Mouse (Mus musculus): Measurements from ENCODE around the gene Gpr39. TPM values are rescaled to one million over a fixed set of nuclear protein-coding genes. Genes with fewer than 3 reads are reported as not detected.

Gene Gpr39
- total RNA-seq, 2 experiments from 2014 or later, result not detected

DNA sequence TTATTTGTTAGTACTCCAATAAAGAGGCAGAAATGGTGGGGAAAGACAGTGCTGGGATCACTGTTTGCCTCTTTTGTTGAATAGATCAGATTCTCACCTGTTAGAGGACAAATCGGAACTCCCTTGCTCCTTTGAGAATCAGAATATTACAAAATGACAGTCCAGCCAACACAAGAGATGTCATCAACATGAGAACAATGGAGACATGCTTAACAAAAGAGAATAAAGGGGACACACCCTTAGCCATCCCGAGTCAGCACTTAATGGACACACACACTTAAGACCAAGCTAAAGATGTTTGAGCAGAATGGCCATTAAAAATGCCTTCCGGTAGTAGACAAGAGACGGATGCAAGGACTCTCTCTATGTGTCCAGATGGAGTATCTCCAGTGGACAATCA lies 68.0 kb downstream of the Gpr39 start:
- no peak overlapping the region for H3K4me3 ChIP-seq
- no peak for DNase-seq (ENCODE audit: extremely low spot score in 1 of 2, low spot score in 2 of 2)
- intact Hi-C loops (cut with DNase I), result no loop called here
- no peak overlapping the region for H3K27ac ChIP-seq
- no peak for TF ChIP-seq CTCF (IDR thresholded peaks at IDR 0.05)

DNA sequence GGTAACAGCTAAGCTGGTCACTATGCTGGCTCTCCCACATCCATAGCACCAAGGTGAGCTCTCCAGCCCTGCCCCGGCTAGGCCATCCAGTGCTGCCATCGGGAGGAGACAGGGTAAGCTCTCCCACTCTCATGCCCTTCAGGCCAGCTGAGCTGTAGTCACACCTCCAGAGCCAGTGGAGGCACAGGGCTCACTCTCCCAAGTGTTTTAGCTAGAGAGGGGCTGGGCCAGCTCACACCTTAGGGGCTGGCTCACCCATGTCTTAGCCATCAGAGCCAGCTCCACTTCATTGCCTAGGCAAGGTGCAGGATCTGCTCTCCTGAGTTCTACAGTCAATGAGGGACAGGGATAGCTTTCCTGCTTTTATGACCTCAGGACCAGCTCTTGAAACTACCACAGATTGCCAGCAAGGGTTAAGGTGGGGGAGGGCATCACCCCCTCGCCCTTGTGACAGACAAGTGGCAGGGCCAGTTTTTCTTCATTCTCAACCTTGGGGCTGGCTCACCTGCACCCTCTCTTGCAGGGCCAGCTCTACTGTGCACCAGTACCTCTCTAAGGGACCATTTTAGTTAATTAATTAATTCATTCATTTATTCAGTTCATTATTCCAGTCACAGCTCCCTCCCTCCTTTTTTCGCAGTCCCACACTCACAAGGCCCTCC lies 78.7 kb downstream of the Gpr39 start:
- no peak for TF ChIP-seq CTCF (IDR thresholded peaks at IDR 0.05)

DNA sequence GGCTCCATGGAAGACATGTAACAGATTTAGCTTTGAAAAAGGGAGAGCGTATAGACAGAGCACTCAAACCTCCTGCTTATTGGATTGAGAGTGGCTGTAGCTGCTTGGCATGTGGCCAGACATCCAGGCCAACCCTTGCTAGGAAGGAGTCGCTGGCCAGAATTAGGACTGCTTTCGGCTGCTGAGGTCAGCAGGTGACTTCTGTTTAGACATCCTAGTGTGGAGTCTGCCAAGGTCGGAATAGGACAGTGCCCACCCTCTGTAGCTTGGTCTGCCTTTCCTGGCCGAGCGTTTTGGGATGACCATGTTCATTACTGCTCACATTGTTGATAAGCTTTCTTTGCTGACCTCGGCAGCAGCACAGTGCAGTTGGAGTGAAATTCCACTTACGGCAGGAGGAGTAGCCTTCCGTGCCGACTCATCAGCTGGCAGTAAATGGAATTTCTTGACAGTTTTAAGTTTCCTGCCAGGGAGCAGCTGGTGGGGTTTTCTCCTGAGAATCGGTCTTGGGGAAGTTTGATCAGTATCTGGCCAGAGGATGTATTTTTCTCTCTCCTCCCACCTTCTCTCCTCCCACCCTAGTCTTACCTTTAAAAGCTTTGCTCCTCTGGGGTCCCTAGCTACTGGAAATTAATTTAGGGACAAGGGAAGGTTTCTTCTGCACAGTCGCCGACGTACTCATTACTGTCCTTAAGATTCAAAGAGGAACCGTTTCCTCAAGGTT lies 83.3 kb downstream of the Gpr39 start:
- no peak for TF ChIP-seq CTCF (IDR thresholded peaks at IDR 0.05)
- Histone ChIP-seq H3K4me3 (no peak overlapping the region), H3K27ac (no peak overlapping the region)
- intact Hi-C loops (cut with DNase I), result no loop called here
- no peak for DNase-seq (ENCODE audit: extremely low spot score in 1 of 2, low spot score in 2 of 2)

More for the DNA sequence above, 78.7 kb downstream of the Gpr39 start:
- DNase-seq (ENCODE audit: extremely low spot score in 1 of 2, low spot score in 2 of 2), result no peak
- intact Hi-C loops (cut with DNase I), result no loop called here
- Histone ChIP-seq H3K27ac (no peak overlapping the region), H3K4me3 (no peak overlapping the region)

DNA sequence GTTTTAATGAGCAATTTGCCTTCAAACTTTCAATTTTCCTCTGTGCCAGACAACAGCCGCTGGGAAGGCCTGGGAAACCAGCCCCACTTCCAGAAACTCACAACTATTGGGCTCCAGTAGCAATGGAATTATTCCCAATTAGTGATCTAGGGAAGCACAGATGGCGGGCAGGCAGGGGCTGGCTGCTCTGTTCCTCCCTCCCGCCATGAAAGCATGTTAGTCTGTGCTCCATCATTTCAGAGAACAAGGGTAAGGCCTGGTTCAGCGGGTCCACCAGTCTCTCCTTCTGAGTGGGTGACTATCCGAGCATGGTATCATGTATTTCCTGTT lies 83.9 kb downstream of the Gpr39 start:
- no peak for TF ChIP-seq CTCF (IDR thresholded peaks at IDR 0.05)

DNA sequence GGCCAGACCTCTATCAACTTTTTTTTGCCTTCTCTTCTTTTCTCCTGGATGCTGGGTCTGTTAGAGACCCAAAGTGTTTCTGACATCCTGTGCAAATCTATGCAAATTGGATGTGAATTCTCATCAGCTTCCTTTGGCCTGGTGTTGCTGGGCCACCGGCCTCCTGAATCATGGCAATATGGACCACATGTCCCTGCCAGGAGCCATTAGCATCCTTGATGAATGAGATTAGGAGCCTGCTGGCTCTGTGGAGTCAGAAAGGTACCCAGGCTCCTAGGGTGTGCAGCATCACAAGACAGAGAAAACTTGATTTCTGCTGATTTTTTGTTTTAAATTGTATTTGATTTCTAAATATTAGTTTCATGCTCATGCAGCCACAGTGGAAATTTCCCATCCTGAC lies 85.3 kb downstream of the Gpr39 start:
- TF ChIP-seq CTCF (IDR thresholded peaks at IDR 0.05), result no peak
- intact Hi-C loops (cut with DNase I), result no loop called here
- no peak for DNase-seq (ENCODE audit: extremely low spot score in 1 of 2, low spot score in 2 of 2)
- no peak overlapping the region for H3K4me3 ChIP-seq
- no peak overlapping the region for H3K27ac ChIP-seq

More for the DNA sequence above, 83.9 kb downstream of the Gpr39 start:
- H3K4me3 ChIP-seq, result no peak overlapping the region
- intact Hi-C loops (cut with DNase I), result no loop called here
- DNase-seq (ENCODE audit: extremely low spot score in 1 of 2, low spot score in 2 of 2), result no peak
- H3K27ac ChIP-seq, result no peak overlapping the region

DNA sequence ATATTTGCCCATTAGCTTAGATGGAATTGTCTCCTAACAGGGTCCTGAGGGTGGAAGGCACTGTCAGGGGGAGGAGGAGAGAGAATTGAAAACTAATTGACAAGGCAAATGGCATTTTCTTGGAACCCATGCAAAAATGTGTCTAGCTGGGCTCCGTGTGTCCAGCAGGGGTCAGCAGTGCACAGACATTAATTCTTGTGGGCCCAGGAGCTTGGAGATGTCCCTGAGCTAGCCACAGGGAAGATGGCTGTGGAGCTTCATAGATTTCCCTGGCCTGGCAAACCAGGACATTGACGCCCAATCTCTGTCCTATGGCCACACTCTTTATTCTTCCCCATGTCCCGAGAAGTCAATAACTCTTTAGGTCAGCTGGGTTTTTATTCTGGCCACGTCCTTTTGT lies 113.0 kb downstream of the Gpr39 start:
- intact Hi-C loops (cut with DNase I), result loop anchor here (5.0 kb wide), 4 partner anchors 627 to 1202 kb away; no protein-coding TSS in a partner anchor
- TF ChIP-seq CTCF (IDR thresholded peaks at IDR 0.05), result peak; percentile 78
- Histone ChIP-seq H3K27ac (no peak overlapping the region), H3K4me3 (no peak overlapping the region)
- DNase-seq (ENCODE audit: extremely low spot score in 1 of 2, low spot score in 2 of 2), result peak; percentile 63 to 64

DNA sequence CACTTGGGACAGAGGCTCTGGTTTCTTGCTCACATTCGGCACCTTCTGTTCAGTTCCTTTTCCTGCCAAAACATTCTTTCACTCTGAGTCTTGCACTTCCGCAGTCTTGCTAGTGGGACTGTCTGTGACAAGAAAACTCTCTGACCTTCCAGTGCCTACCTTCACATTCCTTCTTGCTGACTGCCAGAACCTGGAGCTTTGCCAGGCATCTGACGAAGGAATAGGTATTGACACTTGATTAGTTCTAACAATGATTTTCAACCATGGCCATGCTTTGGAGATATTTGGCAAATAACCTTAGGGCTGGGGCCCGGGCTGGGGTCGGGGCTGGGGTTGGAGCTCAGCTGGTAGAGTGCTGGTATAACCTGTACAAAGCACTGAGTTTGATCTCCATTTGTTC lies 123.7 kb downstream of the Gpr39 start:
- no peak for DNase-seq (ENCODE audit: extremely low spot score in 1 of 2, low spot score in 2 of 2)
- Histone ChIP-seq H3K27ac (no peak overlapping the region), H3K4me3 (no peak overlapping the region)
- intact Hi-C loops (cut with DNase I), result no loop called here
- no peak for TF ChIP-seq CTCF (IDR thresholded peaks at IDR 0.05)

DNA sequence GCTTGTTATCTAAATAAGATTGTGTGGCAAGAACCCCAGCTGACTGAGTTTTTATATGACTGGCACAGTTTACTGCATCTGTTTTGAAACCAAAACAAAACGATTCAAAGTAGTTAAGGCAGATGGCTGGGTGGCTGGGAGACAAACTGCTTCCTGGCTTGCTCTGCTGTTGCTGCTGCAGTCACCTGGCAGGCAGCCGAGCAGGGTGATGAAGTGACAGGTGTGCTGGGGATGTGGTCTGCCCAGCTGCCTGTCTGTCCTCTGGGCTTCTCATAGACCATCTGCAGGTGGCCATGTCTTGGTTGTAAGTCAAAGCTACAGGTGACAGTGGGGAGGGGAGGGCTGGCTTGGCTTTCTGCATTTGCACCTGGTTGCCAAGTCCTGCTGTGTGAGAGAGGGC lies 131.6 kb downstream of the Gpr39 start:
- DNase-seq (ENCODE audit: extremely low spot score in 1 of 2, low spot score in 2 of 2), result peak in 1 of 2 experiments; percentile 16
- Histone ChIP-seq H3K4me3 (no peak overlapping the region), H3K27ac (no peak overlapping the region)
- no peak for TF ChIP-seq CTCF (IDR thresholded peaks at IDR 0.05)
- intact Hi-C loops (cut with DNase I), result no loop called here

DNA sequence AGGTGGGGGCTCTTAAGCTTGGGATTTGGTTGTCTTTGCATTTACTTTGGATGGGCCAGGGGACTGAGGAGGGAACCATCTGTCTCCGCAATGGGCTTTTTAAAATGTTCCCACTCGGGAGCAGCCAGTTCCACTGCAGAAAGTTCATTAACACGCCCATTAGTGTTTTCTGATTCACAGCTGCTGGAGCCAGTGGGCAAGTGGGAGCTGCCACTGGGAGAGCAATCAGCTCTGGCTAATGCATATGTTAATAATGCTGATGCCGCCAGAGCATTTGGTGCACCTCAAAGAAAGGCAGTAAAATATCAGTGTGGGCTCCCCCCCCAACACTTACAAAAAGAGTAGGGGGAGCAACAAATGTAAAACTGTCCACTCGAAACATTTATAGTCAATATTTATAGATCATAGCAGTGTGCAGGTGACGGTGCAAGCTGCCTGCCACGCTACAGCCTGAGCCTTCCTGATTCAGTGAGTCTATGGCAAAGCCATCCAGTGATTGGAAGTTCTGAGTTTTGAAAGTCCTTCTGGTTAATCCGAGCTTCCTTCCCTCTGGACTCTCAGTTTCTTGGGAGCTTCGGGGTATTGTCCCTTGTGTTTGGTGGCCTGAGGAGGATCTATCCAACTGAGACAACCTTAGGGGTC lies 136.5 kb downstream of the Gpr39 start:
- TF ChIP-seq CTCF (IDR thresholded peaks at IDR 0.05), result no peak
- DNase-seq (ENCODE audit: extremely low spot score in 1 of 2, low spot score in 2 of 2), result no peak
- Histone ChIP-seq H3K4me3 (no peak overlapping the region), H3K27ac (no peak overlapping the region)
- intact Hi-C loops (cut with DNase I), result no loop called here

DNA sequence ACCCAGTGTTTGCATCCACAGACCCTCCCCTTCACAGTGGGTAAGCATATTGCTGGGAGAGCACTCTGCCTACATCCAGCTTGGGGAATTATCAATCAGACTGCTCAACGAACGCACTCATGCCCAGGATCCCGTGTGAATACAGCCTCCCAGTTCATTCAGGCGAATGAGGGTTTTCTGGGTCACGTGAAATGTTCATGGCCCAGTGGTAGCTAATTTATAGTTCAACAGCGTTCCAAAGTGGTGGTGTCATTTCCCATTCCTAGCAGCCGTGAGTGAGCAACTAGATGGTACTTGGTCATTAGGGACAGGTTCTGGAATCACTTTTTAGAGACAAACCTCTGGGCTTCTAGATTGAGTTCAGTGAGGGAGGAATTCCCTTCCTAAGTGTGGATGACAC lies 144.3 kb downstream of the Gpr39 start:
- Histone ChIP-seq H3K4me3 (no peak overlapping the region), H3K27ac (no peak overlapping the region)
- intact Hi-C loops (cut with DNase I), result no loop called here
- TF ChIP-seq CTCF (IDR thresholded peaks at IDR 0.05), result no peak
- DNase-seq (ENCODE audit: extremely low spot score in 1 of 2, low spot score in 2 of 2), result no peak

DNA sequence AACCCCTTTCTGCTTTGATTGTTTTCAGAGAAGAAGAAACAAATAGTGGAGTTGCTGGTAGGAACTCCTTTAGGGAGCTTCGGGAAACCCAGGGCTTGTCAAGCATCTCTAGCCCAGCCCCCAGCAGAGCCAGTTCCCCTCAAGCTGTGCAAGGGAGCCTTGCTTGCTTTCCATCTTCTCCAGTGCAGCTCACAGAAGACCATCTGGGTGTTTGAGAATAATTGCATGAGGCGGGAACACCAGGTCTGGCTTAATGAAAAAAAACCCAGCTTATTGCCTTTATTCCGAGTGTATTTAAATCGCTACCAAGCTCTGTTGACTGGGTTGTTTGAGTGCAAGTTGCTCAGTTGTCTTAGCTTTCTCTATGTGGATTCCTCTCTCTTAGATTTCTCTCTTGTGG lies 146.8 kb downstream of the Gpr39 start:
- no peak for TF ChIP-seq CTCF (IDR thresholded peaks at IDR 0.05)
- H3K27ac ChIP-seq, result no peak overlapping the region
- DNase-seq (ENCODE audit: extremely low spot score in 1 of 2, low spot score in 2 of 2), result no peak
- intact Hi-C loops (cut with DNase I), result no loop called here
- no peak overlapping the region for H3K4me3 ChIP-seq

DNA sequence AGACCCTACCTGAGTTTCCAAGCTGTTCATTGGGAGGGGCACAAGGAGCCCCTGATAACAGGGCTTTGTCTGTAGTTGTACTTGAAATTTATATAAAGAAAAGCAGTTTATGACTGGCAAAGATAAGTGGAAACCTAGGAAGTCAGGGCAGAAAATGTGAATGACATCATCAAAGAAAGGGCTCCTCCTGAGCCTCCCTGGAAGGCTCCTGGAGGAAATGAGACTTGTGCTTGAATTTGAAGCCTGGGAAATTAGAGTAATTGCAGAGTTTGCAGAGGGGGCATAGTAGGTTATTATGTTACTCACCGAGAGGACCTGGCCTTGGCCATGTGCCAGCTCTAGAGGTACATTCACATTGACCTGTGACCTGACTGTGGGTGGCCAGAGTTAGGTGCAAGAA lies 160.7 kb downstream of the Gpr39 start:
- Histone ChIP-seq H3K27ac (no peak overlapping the region), H3K4me3 (no peak overlapping the region)
- TF ChIP-seq CTCF (IDR thresholded peaks at IDR 0.05), result no peak
- DNase-seq (ENCODE audit: extremely low spot score in 1 of 2, low spot score in 2 of 2), result no peak
- intact Hi-C loops (cut with DNase I), result no loop called here

All from left cerebral cortex, adult 2 months (tissue).